Mouse (Mus musculus) hindbrain, embryonic 16.5 days (tissue): ENCODE results near the gene Smarca4. TPM values are rescaled to one million over a fixed set of nuclear protein-coding genes. Genes with fewer than 3 reads are reported as not detected.
"Not testable (repeated sequence)": the region's sequence is repeated elsewhere in the genome, so short reads cannot be mapped to it uniquely, and the experiment has no call there.

Experiments used
- ATAC-seq: fragments of 200-750 bp; cut with Nextera tagmentation; 2 replicates; pipeline ENCODE4 v1.8.0; 2017; ENCODE audit warnings: moderate TSS enrichment, moderate library complexity
- H3K27ac ChIP-seq: fragments of 300-500 bp; sonication (generic); 2 replicates; pipeline ENCODE4 v1.5.1; 2014; ENCODE audit warnings: low read depth, mild to moderate bottlenecking, control low read depth, low read length, moderate library complexity
- H3K27me3 ChIP-seq: fragments of 300-500 bp; sonication (generic); replicated peaks from 2 replicates; pipeline ENCODE4 v1.6.1; 2014; ENCODE audit warnings: low read length; ENCODE audit not compliant: control insufficient read depth, insufficient read depth
- H3K36me3 ChIP-seq: fragments of 300-500 bp; sonication (generic); 2 replicates; pipeline ENCODE4 v1.6.1; 2014; ENCODE audit warnings: mild to moderate bottlenecking, low read length, moderate library complexity, mixed read lengths; ENCODE audit not compliant: control insufficient read depth, insufficient read depth
- H3K4me1 ChIP-seq: fragments of 300-500 bp; sonication (generic); 2 replicates; pipeline ENCODE4 v1.6.1; 2014; ENCODE audit warnings: low read depth, low read length; ENCODE audit not compliant: control insufficient read depth, insufficient read depth
- H3K4me2 ChIP-seq: fragments of 300-500 bp; sonication (generic); 2 replicates; pipeline ENCODE4 v1.6.1; 2014; ENCODE audit warnings: mild to moderate bottlenecking, low read length, control low read depth, moderate library complexity
- H3K4me3 ChIP-seq: fragments of 300-500 bp; sonication (generic); 2 replicates; pipeline ENCODE4 v1.5.1; 2014; ENCODE audit warnings: mild to moderate bottlenecking, low read length, control low read depth, moderate library complexity
- H3K9ac ChIP-seq: fragments of 300-500 bp; sonication (generic); 2 replicates; pipeline ENCODE4 v1.6.1; 2014; ENCODE audit warnings: low read depth, mild to moderate bottlenecking, control low read depth, low read length, moderate library complexity
- H3K9me3 ChIP-seq: fragments of 300-500 bp; sonication (generic); 2 replicates; pipeline ENCODE4 v1.6.1; 2014; ENCODE audit warnings: mild to moderate bottlenecking, low read length, moderate library complexity; ENCODE audit not compliant: control insufficient read depth
- WGBS: fragments of 180-500 bp; shearing (Covaris S2); extraction: QIAGEN DNeasy Blood & Tissue Kit; methylation state at CpG from one replicate; pipeline ENCODE4 v1.1.7; 2014; 5-methylcytosine and 5-hydroxymethylcytosine counted together
- polyA plus RNA-seq: library from polyadenylated mRNA; unstranded; fragments of >200 nt; fragmentation: Nextera tagmentation; extraction: Ambion mirVana; gene quantifications from 2 replicates; pipeline ENCODE4 v1.2.1, GENCODE M21; 2015

The Smarca4 gene
- polyA plus RNA-seq, 1 experiment from 2014 or later, result 109 TPM

DNA sequence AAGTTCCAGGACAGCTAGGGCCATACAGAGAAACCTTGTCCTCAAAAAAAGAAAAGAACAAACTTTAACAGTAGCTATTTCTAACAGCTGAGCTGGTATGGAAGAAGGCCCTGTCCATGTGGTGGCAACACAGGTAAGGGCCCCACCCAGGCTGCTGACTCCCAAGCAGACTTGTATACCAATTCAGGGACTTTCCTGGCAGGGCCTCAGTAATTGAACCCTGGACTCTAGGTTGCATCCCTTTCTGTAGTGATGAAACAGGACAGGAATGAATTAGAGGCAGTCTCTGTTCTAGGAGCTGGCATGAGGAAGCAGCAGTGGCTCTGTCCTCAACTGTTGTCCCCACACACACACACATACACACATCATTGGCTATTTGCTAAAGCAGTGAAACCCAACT is 78.1 kb downstream of the Smarca4 start:
- Histone ChIP-seq H3K9me3 (no peaks in the 10 kb centered on the region), H3K4me1 (no peaks in the 10 kb centered on the region), H3K9ac (no peak overlapping the region), H3K36me3 (peaks cover 30% of the 10 kb centered on the region), H3K4me2 (no peak overlapping the region), H3K27ac (no peak overlapping the region), H3K4me3 (no peak overlapping the region), H3K27me3 (no peaks in the 10 kb centered on the region)
- ATAC-seq, result no peak

DNA sequence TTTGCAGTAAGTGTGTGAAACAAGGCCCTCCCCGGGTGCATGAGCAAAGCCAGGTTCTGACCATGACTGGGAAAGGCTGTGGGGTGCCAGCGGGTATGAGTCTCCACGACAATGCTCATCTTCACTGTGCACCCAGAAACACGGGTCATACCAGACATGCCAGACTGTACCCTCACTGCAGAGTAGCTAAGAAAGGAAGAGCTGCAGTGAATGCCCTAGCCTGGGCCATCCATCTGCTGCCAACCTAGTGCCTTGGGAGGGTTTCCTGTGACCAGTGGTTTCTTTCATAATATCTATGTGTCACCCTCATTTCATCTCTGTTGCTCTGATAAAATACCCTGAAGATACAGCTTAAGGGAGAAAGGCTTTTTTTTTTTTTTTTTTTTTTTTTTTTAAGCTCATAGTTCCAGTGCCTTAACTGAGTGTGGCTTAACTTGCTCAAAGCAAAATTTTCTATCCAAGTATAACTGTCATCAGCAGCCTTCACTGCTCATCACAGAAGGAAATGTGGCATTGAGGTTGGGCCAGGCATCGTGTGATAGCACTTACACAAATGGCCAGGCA is 79.3 kb downstream of the Smarca4 start:
- WGBS, result 95% methylated on average over 5 of the region's 5 CpGs

DNA sequence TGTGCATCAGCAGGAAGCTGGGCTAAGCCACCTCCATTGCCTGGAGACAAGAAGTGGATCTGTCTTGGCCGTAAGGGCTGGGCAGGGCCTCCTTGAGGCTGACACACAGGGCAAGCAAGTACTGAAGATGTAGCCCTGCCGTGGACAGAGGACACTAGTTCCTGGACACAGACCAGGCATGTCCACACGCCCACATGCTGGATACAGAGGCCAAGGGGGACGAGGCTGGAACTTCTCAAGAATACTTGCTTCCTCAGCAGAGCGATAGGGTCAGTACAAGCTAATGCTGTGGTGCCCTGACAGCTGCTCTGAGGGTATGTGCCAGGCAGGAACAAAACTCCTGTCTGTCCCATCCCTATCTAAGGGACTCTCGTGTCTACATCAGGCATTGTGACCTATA is 81.2 kb downstream of the Smarca4 start:
- no peak overlapping the region for H3K27ac ChIP-seq
- H3K4me2 ChIP-seq, result no peak overlapping the region
- no peaks in the 10 kb centered on the region for H3K27me3 ChIP-seq
- no peak overlapping the region for H3K9ac ChIP-seq
- 80% methylated on average over 6 of the region's 6 CpGs for WGBS
- H3K4me3 ChIP-seq, result no peak overlapping the region
- H3K9me3 ChIP-seq, result no peaks in the 10 kb centered on the region
- no peak for ATAC-seq
- peaks cover 47% of the 10 kb centered on the region for H3K36me3 ChIP-seq
- no peaks in the 10 kb centered on the region for H3K4me1 ChIP-seq

More for the DNA sequence above, 79.3 kb downstream of the Smarca4 start:
- no peaks in the 10 kb centered on the region for H3K4me1 ChIP-seq
- H3K36me3 ChIP-seq, result peaks cover 34% of the 10 kb centered on the region
- H3K9ac ChIP-seq, result no peak overlapping the region
- no peaks in the 10 kb centered on the region for H3K9me3 ChIP-seq
- H3K4me3 ChIP-seq, result no peak overlapping the region
- no peak for ATAC-seq
- no peak overlapping the region for H3K27ac ChIP-seq
- H3K27me3 ChIP-seq, result no peaks in the 10 kb centered on the region
- H3K4me2 ChIP-seq, result no peak overlapping the region

DNA sequence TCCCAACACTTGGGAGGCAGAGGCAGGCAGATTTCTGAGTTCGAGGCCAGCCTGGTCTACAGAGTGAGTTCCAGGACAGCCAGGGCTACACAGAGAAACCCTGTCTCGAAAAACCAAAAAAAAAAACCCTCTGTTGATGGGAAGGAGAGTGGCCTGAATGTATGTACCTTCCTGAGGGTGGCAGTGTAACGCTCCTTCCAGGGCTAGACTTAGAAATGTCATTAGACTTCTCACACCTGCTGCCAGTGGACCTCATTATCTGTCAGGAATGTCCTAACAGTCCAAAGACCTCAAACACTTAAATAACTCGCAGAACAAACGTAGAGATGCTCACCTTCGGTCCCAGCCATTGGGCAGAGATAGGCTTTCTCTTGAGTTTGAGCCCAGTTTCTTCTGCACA is 83.3 kb downstream of the Smarca4 start:
- peaks cover 52% of the 10 kb centered on the region for H3K36me3 ChIP-seq
- H3K4me2 ChIP-seq, H3K27ac ChIP-seq, H3K4me1 ChIP-seq, H3K4me3 ChIP-seq, H3K9me3 ChIP-seq, H3K27me3 ChIP-seq, ATAC-seq, H3K9ac ChIP-seq: not testable (repeated sequence)
- WGBS, result 97% methylated on average over 6 of the region's 6 CpGs

DNA sequence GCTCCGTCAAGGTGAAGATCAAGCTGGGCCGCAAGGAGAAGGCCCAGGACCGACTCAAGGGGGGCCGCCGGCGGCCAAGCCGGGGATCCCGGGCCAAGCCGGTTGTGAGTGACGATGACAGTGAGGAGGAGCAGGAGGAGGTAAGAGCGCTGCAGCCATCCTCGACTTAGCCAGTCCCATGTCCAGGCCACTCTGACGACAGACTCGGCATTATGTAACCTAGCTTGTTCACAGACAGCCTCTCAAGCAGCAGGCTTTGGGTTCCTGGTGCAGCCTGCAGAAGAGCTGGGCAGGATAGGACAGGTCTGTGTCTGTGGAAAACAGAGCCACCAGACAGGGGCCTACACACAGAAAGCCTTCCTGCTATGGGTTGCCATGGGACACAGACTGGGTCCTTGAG is 85.1 kb downstream of the Smarca4 start:
- H3K36me3 ChIP-seq, result peaks cover 55% of the 10 kb centered on the region
- no peak overlapping the region for H3K9ac ChIP-seq
- no peaks in the 10 kb centered on the region for H3K4me1 ChIP-seq
- H3K4me2 ChIP-seq, result no peak overlapping the region
- no peak for ATAC-seq
- no peaks in the 10 kb centered on the region for H3K9me3 ChIP-seq
- 96% methylated on average over 14 of the region's 14 CpGs for WGBS
- H3K27ac ChIP-seq, result no peak overlapping the region
- no peak overlapping the region for H3K4me3 ChIP-seq
- H3K27me3 ChIP-seq, result no peaks in the 10 kb centered on the region

DNA sequence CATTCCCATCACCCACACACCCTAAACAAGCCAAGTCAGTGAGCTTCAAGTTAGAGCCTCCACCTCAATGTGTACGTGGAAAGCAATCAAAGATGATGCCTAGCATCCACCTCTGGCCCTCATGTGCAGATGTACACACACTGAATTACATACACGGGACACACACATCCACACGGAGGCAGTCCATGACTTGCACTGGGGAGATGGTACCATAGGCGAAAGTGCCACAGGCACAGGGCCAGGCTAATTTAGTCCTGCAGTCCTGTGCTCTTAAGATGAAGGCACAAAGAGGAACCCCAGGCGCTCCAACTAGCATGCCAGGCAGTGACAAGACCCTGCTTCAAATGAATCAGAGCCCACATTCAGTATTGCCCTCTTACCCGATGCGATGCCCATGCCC is 87.5 kb downstream of the Smarca4 start:
- Histone ChIP-seq H3K9me3 (no peaks in the 10 kb centered on the region), H3K27me3 (no peaks in the 10 kb centered on the region), H3K27ac (no peak overlapping the region), H3K36me3 (peaks cover 57% of the 10 kb centered on the region), H3K4me1 (no peaks in the 10 kb centered on the region), H3K4me3 (no peak overlapping the region), H3K4me2 (no peak overlapping the region), H3K9ac (no peak overlapping the region)
- no peak for ATAC-seq
- 95% methylated on average over 7 of the region's 7 CpGs for WGBS

DNA sequence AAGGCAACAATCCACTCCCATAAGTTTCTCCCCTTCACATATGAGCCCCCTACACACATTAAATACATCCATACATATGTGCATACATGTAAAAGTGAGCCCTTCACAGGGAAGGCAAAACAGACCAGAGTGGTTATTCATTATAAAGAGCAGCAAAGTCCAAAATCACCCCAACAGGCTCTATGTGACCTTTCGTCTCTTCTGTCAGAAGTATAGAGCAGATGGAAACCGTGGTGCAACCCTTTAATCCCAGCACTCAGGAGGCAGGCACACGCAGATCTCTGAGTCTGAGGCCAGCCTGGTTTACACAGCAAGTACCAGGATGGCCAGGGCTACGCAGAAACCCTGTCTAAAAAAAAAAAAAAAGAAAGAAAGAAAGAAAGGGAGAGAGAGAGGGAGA is 90.1 kb downstream of the Smarca4 start:
- H3K27ac ChIP-seq, result no peak overlapping the region
- H3K9me3 ChIP-seq, result no peaks in the 10 kb centered on the region
- no peak for ATAC-seq
- H3K4me3 ChIP-seq, result no peak overlapping the region
- H3K36me3 ChIP-seq, result peaks cover 38% of the 10 kb centered on the region
- H3K9ac ChIP-seq, result no peak overlapping the region
- no peak overlapping the region for H3K4me2 ChIP-seq
- no peaks in the 10 kb centered on the region for H3K4me1 ChIP-seq
- WGBS, result 91% methylated on average over 4 of the region's 4 CpGs
- H3K27me3 ChIP-seq, result no peaks in the 10 kb centered on the region

DNA sequence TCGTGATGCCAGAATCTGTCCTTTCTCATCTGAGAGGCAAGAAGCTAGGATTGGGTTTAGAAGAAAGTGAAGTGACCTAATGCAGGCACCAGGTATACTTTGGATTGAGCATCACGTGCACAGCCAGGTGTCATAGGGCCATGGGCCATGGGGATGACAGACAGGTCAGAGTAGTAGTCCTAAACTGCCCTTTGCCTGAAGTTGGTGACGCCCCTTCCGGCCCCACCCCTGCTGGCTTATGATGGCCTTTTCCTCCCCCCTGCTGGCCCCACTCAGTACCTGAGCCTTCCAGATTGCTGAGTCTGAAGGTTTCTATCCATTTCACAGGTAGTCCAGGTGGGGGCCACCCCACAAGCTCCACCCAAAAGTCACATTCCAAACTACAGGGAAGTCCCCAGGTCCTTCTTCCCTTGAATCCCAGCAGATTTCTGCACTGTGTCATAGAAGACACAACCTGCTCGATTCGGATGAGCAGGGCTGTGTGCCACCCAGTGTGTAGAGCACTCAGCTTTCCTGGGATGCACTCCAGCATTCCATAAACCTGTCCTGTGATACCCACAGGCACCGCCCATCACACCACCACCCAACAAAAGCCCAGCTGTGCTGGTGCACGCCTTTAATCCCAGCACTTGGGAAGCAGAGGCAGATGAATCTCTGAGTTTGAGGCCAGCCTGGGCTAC is 90.8 kb downstream of the Smarca4 start:
- Histone ChIP-seq H3K9me3 (no peaks in the 10 kb centered on the region), H3K36me3 (peaks cover 32% of the 10 kb centered on the region), H3K4me2 (no peak overlapping the region), H3K9ac (no peak overlapping the region), H3K4me3 (no peak overlapping the region), H3K27me3 (no peaks in the 10 kb centered on the region), H3K27ac (no peak overlapping the region), H3K4me1 (no peaks in the 10 kb centered on the region)
- ATAC-seq, result 0 out of 2 replicates have a peak, but pooled peaks have one; percentile 31
- 87% methylated on average over 8 of the region's 8 CpGs for WGBS

DNA sequence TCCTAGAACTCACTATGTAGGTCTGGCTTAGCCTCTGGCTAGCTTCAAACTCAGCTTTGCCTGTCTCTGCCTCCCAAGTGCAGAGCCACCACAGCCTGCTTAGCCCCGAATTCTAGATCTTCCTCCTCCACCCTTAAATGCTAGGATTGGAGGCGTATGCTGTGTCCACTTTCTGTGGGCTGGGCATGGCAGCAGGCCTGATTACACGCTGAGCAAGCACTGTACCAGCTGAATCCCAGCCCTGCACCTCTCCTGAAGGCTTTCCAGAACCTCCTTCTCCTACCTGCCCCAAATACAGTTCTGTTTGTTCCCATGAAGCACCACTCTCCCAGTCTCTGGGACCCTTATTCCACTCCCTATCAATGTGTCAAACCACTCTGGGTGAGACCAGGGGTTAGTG is 93.4 kb downstream of the Smarca4 start:
- Histone ChIP-seq H3K4me3 (no peak overlapping the region), H3K9me3 (no peaks in the 10 kb centered on the region), H3K27ac (no peak overlapping the region), H3K36me3 (peaks cover 14% of the 10 kb centered on the region), H3K9ac (no peak overlapping the region), H3K27me3 (no peaks in the 10 kb centered on the region), H3K4me1 (no peaks in the 10 kb centered on the region), H3K4me2 (no peak overlapping the region)
- WGBS, result 89% methylated on average over 3 of the region's 3 CpGs
- ATAC-seq, result no peak
